Mouse (Mus musculus): ENCODE measurements around the gene Amz1. TPM values are rescaled to one million over a fixed set of nuclear protein-coding genes. Genes with fewer than 3 reads are reported as not detected.

Gene Amz1
- total RNA-seq, 2 experiments from 2014 or later: 3.0 to 4.4 TPM

DNA sequence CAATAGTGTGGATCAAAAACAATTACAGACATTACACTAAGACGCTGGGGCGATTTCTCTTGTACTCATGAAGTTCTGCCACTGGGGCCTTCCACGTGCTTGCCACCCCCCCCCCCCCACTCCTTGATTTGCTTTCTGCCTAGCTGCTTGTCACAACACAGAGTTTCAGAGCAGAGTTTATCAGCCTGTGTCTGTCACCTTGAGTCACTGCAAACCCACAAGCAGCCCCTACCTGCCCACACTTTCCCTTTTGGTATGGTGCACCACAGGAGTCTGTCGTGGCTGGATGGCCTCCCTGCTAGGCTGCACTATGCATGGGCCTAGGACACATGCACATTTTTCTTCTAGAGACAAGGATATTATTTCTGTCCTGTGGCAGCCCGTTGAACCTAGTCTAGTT is 74.8 kb downstream of the Amz1 start:
- no peak for ATAC-seq (ENCODE audit: poor library complexity, severe bottlenecking)

- ATAC-seq (ENCODE audit: poor library complexity, severe bottlenecking): no peak
Measured at GRCm38 (mm10) chr5:140799190-140799589, 75.3 kb downstream of the Amz1 start.

DNA sequence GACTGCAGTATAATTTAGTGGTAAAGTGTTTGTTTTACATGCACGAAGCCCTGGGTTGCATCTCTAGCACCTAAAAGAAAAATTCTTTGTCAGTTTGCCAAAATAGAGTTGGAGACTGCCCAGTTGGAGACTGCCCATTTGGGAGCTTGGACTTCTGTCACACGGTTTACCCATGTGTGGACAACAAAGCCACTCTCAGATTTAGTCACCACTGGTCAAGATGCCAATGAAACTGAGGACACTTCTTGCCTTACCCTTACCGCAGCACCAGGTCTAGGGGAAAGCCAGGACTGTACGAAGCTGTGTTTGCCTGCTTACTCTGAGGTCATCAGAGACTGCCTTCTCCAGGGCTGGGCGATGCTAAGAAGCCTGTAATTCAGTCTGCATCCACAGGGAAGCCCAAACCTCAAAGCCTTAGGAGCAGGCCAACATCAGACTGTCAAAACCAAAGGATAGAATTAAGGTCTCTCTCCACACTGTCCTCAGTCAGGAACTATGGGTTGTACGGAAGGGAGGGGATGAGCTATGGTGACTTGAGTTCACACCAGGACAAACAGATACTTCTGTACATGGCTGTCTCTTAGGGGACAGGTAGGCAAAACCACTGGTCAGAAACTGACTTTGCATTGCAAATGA is 76.5 kb downstream of the Amz1 start:
- no peak for ATAC-seq (ENCODE audit: poor library complexity, severe bottlenecking)

DNA sequence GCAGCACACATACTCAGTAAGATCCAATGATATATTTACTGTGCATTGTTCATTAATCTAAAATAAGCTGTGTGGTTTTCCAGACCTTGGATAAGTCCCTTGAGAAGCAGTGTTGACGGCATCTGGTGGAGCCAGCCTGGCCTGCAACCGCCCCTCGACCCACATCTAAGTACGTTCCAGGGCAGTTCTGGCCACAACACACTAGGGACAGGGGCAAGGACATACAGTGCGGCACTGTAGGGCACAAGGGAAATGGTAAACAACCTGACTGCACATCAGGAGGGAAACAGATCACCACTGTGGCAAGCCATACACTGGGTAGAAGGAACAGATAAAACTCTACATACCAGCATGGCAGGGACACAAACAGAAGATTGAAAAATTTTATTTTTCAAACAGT is 77.9 kb downstream of the Amz1 start:
- no peak for ATAC-seq (ENCODE audit: poor library complexity, severe bottlenecking)

- no peak for ATAC-seq (ENCODE audit: poor library complexity, severe bottlenecking)
Measured at GRCm38 (mm10) chr5:140806252-140806651, 82.3 kb downstream of the Amz1 start.

- ATAC-seq (ENCODE audit: poor library complexity, severe bottlenecking): no peak
Measured at GRCm38 (mm10) chr5:140806939-140807338, 83.0 kb downstream of the Amz1 start.

Other genes with a start within 250 kb of the Amz1 start
- gene Chst12, start 218.6 kb upstream of the Amz1 start, total RNA-seq (2015): 89.4 and 92.0 TPM in 2 replicates
- 41.7 and 44.5 TPM in 2 replicates for gene Chst12, start 218.6 kb upstream of the Amz1 start, total RNA-seq (2017)
- gene Grifin, start 159.1 kb upstream of the Amz1 start, total RNA-seq (2015): not detected in 2 replicates
- not detected in 2 replicates for gene Grifin, start 159.1 kb upstream of the Amz1 start, total RNA-seq (2017)
- 21.3 and 23.2 TPM in 2 replicates for gene Lfng, start 116.8 kb upstream of the Amz1 start, total RNA-seq (2015)
- gene Lfng, start 116.8 kb upstream of the Amz1 start, total RNA-seq (2017): 48.0 and 54.2 TPM in 2 replicates
- gene Ttyh3, start 75.1 kb upstream of the Amz1 start, total RNA-seq (2015): 42.4 and 46.0 TPM in 2 replicates
- 8.0 and 11.6 TPM in 2 replicates for gene Ttyh3, start 75.1 kb upstream of the Amz1 start, total RNA-seq (2017)
- gene Iqce, start 21.7 kb upstream of the Amz1 start, total RNA-seq (2015): 5.1 and 10.1 TPM in 2 replicates
- gene Iqce, start 21.7 kb upstream of the Amz1 start, total RNA-seq (2017): 4.7 and 7.2 TPM in 2 replicates
- 6.4 and 6.8 TPM in 2 replicates for gene Brat1, start 19.1 kb upstream of the Amz1 start, total RNA-seq (2015)
- gene Brat1, start 19.1 kb upstream of the Amz1 start, total RNA-seq (2017): 7.8 and 11.1 TPM in 2 replicates
- 21.0 and 24.6 TPM in 2 replicates for gene Gna12, start 106.3 kb downstream of the Amz1 start, total RNA-seq (2015)
- 15.9 and 20.3 TPM in 2 replicates for gene Gna12, start 106.3 kb downstream of the Amz1 start, total RNA-seq (2017)

Data from megakaryocyte, adult 5-6 weeks (primary cell).